Mouse (Mus musculus) lung, adult 2 months (tissue): ENCODE measurements around the gene Gm15737.

ENCODE experiments used
- CTCF ChIP-seq: fragments of 200-500 bp; IDR thresholded peaks from 2 replicates; pipeline ENCODE4 v1.5.1; 2011; ENCODE audit warnings: mild to moderate bottlenecking, low read length, control low read depth; ENCODE audit not compliant: insufficient read depth
- POLR2A ChIP-seq: fragments of 200-500 bp; IDR thresholded peaks from 2 replicates; pipeline ENCODE4 v1.6.1; 2011; ENCODE audit warnings: low read depth, mild to moderate bottlenecking, control low read depth, low read length, borderline replicate concordance; ENCODE audit errors: extremely low read depth

- TF ChIP-seq POLR2A (no peak), CTCF (no peak)
These were observed 8.8 kb upstream of the Gm15737 start for GRCm38 (mm10) chr6:92860285-92860912.
